Mouse (Mus musculus): Measurements from ENCODE around the gene Slc35b1.

DNA sequence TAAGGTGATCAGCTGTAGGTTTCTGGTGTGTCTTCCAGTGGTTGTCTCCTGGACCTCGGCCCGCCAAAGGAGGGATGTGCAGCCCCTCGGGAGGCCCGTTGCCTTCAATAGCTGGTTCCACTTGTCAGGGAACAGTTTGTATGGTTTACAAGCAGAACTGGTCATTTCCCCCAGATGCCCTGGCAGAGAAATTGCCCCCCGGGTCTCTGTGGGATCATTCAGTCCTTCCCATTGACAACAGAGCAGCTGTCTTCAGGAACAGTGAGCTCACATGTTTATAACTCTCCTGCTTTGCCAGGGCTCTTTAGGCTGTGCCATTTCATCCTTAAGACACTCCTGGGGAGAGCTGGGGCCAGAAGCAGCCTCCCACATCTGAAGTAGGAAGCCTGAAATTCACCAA is 9.6 kb downstream of the Slc35b1 start:
- no peak for TF ChIP-seq CTCF (IDR thresholded peaks at IDR 0.05; ENCODE audit: extremely low read depth, insufficient read depth, low read length)
- TF ChIP-seq POLR2A (IDR thresholded peaks at IDR 0.05; ENCODE audit: extremely low read depth, insufficient read depth, low read length): no peak

All from cortical plate, adult 2 months (tissue).